Mouse (Mus musculus) heart, postnatal 10 days (tissue): ENCODE results near the gene C1qtnf7. TPM values are rescaled to one million over a fixed set of nuclear protein-coding genes. Genes with fewer than 3 reads are reported as not detected.
A peak's percentile ranks its signal among the peaks of the same experiment; 100 is the strongest.

Source experiments
- DNase-seq, 2 experiments: peaks; one replicate each; pipeline ENCODE4 v3.0.0; 2021
- intact Hi-C: fragments of 180-260 bp; cut with DNase I; formaldehyde crosslinking; loops from one replicate; pipeline ENCODE4 v1.15.1; 2025
- total RNA-seq, 2 experiments: library from RNA; stranded (reverse); gene quantifications; 2 replicates each; pipeline ENCODE4 v1.2.3; 2021

Gene C1qtnf7
- 10 to 100 TPM; 13.2 to 13.9 TPM for total RNA-seq

DNA sequence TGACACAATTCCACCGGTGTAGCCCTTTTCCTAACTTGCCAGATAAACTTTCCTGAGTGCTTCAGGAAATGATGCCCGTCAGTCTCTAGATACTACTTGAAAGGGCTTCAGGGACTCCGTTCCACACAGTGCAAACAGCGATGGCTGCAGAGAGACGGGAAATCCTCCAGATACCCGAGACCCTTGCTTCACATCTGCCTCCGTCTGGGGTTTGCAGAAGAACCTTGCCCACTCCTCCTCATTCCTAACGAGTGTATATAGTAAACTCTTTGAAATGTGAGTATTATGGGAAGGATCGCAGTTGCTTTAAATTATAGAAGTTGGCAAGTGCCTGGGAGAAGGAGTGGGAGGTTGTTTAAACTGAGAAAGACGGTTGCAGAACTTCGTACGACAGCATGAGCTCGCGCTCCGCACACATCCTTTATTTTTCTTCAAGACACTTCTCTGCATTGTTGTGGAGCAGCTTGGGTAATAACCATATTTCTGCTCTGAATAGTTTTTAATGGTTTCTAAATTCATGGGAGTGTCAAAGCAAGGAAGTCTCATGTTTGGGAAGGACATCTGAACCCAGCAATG lies at the start of gene C1qtnf7:
Gene C1qtnf7, plus strand, starts transcription at position 138 of the 576 bp plus-strand sequence.
- DNase-seq = peak; percentile 23 to 30
- intact Hi-C loops = no loop called here

DNA sequence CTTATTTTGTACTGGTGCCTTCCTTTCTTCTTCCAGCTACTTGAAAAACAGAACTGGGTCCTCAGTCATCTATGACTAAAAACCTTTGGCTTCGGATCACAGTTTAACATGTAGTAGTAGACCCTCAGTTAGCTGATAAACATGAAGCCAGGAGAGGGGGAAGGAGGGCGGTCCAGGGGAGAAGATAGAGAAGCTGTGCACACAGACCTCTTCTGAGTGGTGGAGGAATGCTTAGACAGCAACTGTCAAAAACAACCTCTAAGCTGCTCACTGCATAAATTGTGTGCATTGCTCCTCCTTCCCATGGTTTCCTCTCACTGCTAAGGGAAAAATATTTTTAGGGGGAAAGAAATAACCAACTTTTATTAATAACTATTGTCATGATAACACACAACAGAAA lies 48.6 kb upstream of the C1qtnf7 start:
- no peak for DNase-seq
- intact Hi-C loops = no loop called here

DNA sequence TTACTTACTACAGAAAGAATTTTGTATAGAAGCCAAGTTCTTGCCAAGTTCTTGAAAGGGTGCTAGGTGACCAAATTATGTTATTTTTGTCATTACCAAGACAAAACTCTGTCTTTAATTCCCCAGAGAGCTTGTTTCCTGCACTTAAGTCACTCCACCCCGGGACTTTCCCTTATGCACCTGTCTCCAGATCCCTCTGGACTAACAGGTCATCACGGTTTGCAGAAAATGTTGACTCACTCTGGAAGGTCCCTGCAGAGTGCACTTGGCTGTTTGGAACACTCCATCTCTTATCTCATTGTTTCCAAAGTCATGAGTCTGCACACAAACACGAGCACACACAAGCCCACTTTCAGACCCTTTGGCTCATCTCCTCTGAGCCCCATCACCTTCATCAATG lies 48.1 kb upstream of the C1qtnf7 start:
- intact Hi-C loops = no loop called here
- DNase-seq = no peak

DNA sequence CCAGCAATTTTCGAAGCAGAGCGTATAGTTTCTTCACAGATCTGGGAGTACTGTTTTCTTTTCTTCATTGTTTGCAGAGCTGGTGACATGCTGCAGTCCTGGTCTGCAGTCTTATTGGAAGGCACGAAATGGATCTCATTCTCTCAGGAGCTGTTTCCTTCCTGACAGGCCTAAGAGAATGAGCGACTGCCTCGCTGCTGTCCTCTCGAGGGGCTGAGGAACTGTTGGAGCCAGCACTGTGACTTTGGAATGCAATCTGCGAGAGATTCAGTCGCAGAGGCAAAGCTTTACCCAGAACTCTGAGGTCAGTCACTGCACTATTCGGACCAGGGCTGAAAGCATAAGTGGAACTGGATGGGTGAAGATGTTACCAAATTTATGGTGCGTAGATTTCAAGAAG lies 46.4 kb upstream of the C1qtnf7 start:
- no peak for DNase-seq
- intact Hi-C loops = no loop called here

DNA sequence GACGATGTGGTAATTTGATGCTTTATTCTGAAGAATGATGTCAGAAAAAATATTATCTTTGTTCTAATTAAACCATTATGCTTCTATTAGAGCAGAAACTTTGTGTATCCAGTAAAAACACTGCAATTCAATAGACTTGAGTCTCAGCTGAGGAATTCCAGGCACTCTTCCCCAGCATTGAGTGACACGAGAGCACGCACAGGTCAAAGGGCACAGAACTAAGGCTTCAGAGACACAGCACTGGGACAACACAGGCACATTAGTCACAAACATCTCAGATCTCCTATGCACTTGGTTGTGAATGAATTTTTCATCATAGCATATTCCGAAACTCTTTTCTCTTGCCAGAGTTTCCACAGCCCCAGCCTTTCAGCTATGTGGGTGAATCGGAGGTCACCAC lies 37.4 kb upstream of the C1qtnf7 start:
- intact Hi-C loops = no loop called here
- DNase-seq = no peak

DNA sequence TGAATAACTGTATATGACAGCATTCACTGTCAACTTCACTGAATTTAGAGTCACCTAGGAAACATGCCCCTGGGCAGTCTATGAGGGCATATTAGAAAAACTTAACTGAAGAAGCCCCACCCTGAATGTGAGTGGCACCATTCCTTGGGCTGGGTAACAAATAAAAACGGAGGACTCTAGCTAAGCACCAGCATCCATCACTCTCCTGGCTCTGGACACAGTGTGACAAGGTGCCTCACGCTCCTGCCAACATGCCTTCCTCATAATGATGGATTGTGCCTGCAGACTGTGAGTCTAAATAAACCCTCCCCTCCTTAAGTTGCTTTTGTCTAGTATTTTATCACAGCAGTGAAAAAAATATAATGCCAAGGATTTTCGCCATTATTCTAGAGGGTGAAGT lies 35.3 kb upstream of the C1qtnf7 start:
- intact Hi-C loops = no loop called here

DNA sequence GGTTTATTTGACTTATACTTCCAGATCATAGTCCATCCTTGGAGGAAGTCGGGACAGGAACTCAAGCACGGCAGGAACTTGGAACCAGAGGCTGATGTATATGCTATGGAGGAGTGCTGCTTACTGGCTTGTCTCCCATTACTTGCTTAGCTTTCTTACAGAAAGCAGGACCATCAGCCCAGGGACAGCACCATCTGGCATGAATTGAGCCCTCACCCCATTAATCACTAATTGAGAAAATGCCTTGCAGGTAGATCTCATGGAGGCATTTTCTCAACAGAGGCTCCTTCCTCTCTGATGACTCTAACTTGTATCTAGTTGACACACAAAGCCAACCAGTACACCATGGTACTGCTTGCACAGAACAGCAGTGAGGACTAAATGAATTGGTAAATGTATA lies 34.6 kb upstream of the C1qtnf7 start:
- no peak for DNase-seq
- intact Hi-C loops = no loop called here

More for the DNA sequence above, 35.3 kb upstream of the C1qtnf7 start:
- no peak for DNase-seq

DNA sequence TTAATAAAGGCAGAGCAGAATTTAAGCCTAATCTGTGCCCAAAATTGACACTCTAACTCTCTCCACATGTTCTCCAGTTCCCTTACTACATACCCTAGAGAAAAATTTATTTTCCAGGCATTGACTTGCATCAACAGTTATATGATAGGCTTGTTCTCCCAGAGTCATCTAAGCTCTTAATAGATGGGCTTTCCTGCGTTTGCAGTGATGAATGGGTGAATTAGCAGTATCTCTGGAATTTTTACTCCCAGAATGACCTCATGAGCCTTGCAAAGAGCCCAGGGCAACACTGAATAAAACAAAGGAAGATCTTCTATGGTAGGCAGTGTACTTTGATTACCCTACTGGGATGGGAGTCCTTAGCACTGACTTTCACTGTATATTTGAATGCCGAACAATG lies 33.5 kb upstream of the C1qtnf7 start:
- no peak for DNase-seq
- intact Hi-C loops = no loop called here

DNA sequence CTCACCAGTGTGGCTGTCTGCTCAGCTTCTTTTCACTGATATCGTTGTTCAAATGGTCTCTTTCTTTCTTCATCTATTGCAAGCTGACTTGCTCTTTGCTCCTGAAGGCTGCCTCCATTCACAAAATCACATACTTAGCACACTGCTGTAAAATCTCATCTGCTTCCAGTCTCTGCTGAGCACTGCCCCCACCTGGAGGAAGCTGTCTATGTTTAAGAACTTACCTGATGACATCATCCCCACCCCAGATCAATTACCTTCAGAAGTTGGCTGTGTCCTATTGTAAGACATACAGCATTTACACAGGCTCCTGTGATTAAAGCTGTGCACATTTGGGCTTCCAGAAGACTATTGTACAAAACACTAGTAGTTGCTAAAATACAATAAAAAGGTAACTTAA lies 13.5 kb upstream of the C1qtnf7 start:
- no peak for DNase-seq
- intact Hi-C loops = no loop called here

DNA sequence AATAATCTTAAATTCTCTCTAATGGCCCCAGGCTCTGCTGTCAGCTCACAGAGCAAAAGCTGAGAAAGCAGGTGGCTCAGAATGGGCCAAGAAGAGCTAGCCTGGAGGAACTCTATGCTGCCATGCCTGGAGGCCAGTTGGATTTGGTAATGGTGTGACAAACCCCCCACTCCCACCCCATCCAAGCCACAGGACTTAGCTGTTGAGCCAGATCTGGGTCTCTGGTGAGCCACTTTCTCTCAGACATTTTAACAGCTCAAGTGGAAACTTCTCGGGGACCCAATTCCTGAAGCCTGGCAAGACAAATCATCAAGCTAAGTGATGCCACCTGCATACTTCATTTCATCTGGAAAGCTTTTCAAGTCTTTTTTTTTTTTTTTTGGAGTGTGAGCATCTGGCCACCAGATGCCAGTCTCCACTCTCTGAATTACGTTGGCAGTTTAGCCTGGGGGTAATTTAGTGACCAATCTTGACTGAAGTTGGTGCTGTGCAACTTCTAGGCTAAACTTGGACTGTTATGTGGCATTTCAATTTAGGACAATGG lies 11.0 kb upstream of the C1qtnf7 start:
- intact Hi-C loops = no loop called here
- DNase-seq = no peak

DNA sequence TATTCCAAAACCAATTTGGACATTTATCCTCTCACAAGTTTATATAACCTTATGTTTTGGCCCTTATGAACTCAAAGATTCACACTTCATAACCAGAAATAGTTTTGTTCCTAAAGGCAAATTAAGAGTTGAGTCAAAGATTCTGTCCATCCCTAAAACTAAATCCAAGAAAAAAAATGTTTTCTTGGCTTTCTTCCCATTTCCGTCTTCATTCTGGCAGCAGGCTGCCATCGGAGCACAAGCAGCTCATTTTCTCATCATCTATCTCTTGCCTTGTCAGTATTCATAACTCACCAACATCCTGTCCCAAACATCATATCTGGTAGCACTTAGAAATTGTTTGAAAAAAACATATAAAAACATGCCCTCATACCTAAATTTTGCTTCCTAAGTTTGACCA lies 6.9 kb upstream of the C1qtnf7 start:
- intact Hi-C loops = no loop called here
- no peak for DNase-seq

DNA sequence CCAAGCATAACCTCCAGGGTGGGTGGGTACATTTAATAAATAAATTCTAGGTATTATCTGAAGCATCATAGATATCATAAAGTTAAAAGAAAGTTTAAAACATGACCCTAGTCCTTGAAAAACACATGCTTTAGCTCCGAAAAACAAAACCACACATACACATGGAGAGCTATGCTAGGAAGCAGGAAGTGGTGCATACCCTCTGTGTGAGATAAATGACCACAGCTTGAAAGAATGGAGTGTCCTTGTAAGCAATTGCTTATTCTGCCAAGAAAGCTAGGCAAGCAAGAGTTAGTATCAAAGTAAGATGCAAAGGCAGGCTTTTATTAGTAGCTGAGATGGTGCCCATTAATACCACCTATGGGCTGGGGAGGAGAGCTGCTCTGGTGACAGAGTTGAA lies 6.4 kb upstream of the C1qtnf7 start:
- no peak for DNase-seq
- intact Hi-C loops = no loop called here

DNA sequence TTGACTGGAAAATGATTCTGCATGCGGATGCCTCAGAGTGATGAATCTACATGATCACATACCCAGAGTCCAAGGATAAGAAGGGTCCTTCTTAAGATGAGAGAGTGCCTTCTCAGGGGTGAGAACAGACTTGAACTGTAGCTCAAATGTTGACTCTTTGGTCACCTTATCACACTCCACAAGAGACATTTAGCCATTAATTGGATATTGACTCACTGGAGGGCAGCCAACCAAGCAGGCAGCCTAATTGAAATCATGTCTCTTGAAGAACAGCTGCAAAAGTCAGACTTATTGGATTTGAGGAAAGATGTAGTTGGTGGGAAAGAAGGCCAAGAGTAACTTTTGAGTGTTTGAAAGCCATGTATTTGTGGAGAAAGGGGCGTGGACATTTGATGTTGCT lies 4.2 kb upstream of the C1qtnf7 start:
- intact Hi-C loops = no loop called here

DNA sequence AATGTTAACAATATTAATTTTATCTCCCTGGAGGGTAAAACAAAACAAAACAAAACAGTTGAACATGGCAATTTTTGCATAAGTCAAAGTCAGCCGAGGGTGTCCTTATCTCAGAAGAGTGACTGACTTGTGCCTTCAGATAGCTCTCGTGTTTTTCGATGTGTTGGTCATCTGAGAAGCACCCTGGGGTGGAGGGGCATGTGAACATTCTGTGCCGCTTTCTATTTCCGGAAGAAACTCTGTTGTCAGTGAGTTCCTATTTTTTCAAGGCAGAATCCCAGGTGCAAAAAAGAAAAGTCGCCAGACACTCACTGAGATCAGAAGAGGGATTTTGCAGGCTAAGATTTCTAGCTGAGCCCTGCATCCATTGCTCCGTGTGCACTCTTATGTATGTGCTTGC lies 1.2 kb downstream of the C1qtnf7 start:
- intact Hi-C loops = no loop called here
- peak; percentile 25 to 35 for DNase-seq

More for the DNA sequence above, 4.2 kb upstream of the C1qtnf7 start:
- no peak for DNase-seq

DNA sequence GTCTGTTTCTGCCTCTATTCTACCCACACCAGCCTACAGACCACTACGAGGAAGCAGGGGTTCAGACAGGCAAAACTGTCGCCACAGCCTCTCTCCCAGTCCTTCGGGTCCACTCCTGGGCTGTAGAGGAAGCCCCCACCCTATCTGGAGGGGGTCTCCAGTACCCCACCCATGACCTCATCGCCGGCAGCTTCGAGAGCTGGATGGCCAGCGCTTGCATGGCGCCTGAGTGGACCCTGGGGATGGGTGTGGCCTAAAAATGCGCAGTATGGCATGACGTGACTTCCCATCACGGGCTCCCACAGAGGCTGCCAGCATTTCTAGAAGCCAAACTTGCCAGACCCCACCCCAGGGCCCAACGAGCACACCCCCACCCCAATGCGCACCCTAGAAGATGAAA lies 2.0 kb downstream of the C1qtnf7 start:
- intact Hi-C loops = no loop called here
- DNase-seq = peak; percentile 69 to 73

DNA sequence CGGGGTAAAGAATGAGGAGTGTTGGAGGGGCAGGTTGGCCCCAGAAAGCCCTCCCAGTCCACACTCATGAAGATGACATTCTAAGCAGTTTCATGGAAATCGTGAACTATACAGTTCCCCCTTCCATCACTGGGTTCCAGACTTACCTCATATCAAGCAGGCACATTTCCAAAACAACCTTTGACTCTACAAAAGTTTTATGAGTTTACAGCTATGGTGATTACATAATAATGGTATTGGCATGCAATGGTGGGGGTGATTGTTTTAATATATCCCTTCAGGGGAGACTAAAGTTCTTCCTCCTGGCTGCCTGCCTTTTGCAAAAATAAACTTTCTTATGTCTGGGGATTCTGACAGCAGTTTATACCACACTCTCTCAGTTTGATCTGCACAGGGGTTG lies 4.6 kb downstream of the C1qtnf7 start:
- DNase-seq = no peak
- intact Hi-C loops = no loop called here

DNA sequence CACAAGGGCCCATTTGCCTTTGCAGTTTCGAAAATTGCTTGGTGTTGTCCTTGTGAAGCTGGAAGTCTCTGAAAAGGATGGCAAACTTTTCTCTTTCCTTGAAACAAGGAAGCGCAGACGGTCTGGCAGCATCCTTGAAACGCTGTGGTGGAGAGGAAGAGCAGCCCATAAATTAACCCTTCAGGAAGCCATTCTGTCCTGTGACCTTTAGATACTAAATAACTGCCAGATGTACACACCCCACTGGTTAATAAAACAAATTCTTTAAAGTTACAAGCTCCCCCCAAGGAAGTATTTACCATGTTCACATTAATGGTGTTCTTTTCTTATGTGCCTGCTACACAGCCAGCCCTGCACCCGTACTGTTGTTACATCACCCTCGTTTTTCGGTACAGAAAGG lies 6.0 kb downstream of the C1qtnf7 start:
- intact Hi-C loops = no loop called here
- DNase-seq = no peak

DNA sequence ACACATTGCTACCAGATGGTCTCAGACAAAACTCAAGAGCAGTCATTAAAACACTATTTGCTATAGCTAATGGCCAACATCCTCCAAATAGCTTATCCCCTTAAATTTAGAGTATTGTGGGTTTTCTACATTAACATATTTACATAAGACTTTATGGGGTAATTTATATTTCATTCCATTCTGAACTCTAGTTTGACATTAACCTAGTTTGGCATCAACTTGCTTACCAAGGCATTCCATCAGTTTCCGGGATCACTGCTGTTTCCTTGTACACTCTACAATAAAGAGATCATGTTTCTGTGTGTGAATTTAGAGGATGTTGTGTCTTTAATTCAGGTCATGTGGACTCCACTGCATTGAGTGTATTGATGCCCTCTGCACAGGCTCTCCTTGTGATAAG lies 7.5 kb downstream of the C1qtnf7 start:
- intact Hi-C loops = no loop called here
- DNase-seq = no peak

DNA sequence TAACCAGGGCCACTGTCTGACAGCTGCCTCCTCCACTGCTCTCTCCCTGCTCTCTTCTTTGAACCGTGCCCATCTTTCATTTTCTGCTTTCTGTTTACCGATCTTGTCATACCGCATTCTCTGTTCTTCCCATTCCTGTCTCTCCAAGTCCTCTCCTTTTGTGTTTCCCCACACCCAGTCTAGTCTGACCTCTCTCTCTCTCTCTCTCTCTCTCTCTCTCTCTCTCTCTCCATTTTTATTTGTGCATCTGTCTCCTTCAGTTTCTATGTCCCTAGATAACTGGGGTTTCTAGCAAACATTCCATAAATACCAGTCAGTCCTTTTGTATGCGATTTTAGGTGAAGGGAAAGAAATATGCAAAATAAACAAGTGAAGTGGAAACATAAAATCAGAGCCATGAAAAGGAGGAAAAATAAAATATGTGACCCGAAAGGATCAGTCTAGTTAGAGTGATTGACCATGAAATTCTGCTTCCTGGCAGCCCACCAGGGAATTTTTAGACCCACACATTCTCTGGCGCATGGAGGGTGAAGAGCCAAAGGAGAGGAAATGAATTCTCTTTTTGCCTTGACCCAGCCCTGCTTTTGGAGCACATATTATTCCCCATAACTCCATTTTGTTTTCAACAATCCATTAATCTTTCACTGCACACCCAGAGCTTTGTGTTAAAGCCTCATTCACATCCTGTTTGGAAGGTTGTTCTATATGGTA lies 11.7 kb downstream of the C1qtnf7 start:
- DNase-seq = no peak
- intact Hi-C loops = no loop called here

DNA sequence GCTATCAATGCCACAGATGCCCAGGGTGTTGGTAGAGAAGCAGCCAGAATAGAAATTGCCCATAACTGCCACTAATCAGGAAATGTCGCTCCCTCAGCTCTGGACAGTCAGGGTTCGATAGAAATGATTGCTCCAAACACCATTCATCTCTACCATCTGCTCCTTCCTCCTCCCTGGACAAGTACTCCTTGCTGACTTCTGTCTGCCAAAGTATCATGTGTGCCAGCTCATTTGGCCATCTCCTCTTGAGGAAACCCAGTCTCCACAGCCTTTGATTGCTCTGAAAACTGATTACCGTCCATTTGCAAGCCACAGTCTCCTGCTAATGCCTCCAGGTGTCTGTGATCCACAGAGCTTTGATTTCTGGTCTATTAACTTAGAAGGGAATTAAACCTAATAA lies 14.8 kb downstream of the C1qtnf7 start:
- intact Hi-C loops = no loop called here
- DNase-seq = no peak

DNA sequence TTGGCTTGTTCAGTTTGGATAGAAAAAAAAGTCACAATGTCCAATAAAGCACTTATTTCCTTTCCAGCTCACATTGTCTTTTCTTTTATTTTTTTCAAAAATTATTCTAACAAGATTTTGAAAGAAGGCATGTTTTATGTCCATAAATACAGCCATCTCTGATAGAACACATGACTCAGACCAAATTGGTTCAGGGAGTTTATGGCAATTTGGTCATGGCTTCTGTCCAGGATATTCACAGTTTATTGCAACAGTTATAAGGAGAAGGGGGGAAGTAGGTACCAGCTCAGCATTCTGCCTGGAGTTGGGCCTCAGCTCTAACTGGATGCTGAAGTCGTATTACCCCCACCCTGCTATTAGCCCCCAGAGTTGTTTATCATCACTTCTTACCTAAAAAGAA lies 15.5 kb downstream of the C1qtnf7 start:
- intact Hi-C loops = no loop called here
- no peak for DNase-seq

DNA sequence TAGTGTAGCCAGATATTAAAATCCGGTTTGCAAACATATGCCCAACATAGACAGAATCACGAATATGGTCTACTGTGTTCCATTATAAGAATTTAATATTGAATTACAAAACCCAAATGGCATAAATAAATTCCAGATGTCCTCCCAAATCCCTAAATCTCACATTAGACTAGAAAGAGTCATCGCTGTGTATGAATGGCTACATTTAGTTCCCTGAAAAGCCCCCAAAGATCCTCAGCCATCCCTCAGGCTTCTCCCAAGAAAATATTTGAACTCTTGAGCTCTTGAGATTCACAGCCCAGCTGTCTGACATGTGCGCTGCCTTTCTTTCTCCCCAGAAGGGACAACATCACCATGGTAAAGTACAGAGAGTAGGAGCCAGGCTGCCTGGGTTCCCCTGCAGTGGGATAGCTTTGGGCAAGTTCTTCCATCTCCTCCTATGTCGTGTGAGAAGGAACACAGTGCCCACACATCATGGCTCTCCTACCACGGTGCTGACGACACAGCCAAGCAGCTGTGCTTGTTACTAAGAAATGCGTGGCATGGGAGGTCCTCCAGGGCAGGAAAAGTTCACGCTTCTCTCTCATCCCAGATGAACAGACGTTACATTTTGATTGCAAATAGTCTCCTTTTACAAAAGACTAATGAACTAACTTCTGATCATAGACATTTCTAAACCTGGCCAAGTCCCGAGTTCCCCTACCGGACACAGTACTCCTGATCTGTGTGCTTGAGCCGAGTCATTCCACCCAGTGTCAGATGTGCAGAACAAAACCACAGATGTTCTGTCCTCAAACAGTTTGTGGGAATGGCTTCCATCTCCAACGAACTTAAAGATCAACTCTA lies 23.2 kb downstream of the C1qtnf7 start:
- intact Hi-C loops = no loop called here
- no peak for DNase-seq
